Mouse (Mus musculus): ENCODE results near the gene Irgc1.

GRCm38 (mm10) chr7:24394475-24395161 lies 57.5 kb downstream of the Irgc1 start:
- TF ChIP-seq CTCF (IDR thresholded peaks at IDR 0.05; ENCODE audit: borderline replicate concordance, insufficient read depth, low read length) (no peak), POLR2A (IDR thresholded peaks at IDR 0.05; ENCODE audit: low read depth, low read length) (0 out of 2 replicates have a peak, but pooled peaks have one; percentile 16)

Measured in embryonic fibroblast, embryonic 13.5 days (primary cell).